Mouse (Mus musculus) erythroblast, adult 5-6 weeks (primary cell): Measurements from ENCODE around the gene Clec16a. TPM values are rescaled to one million over a fixed set of nuclear protein-coding genes. Genes with fewer than 3 reads are reported as not detected.

ENCODE experiments used
- ATAC-seq: replicated peaks from 2 replicates; pipeline ENCODE4 v1.8.0; 2016; ENCODE audit warnings: moderate number of reproducible peaks, mild to moderate bottlenecking, moderate TSS enrichment, inconsistent platforms; ENCODE audit not compliant: poor library complexity, low FRiP score, severe bottlenecking
- total RNA-seq, 2 experiments: library from RNA; stranded (forward) in 1 of 2; stranded (reverse) in 1 of 2; fragments of 150-400 nt in 1 of 2; fragments of 200-764, 138-1000 nt in 1 of 2; gene quantifications; 2 replicates each; pipeline versions ENCODE4 v1.2.3 to v1.2.4; 2015 to 2017; ENCODE audit warnings: low replicate concordance in 2 of 2

Clec16a gene
- total RNA-seq, 2 experiments from 2014 or later: 4.0 to 5.4 TPM

- no peak for ATAC-seq
Observed at GRCm38 (mm10) chr16:10575915-10576314, 30.8 kb downstream of the Clec16a start.

- no peak for ATAC-seq
Observed at GRCm38 (mm10) chr16:10577548-10577947, 32.4 kb downstream of the Clec16a start.

GRCm38 (mm10) chr16:10578376-10578775, 33.2 kb downstream of the Clec16a start:
- no peak for ATAC-seq

GRCm38 (mm10) chr16:10581234-10581898, 36.2 kb downstream of the Clec16a start:
- no peak for ATAC-seq

GRCm38 (mm10) chr16:10585165-10585564, 40.0 kb downstream of the Clec16a start:
- ATAC-seq: no peak

- no peak for ATAC-seq
Observed at GRCm38 (mm10) chr16:10586546-10586945, 41.4 kb downstream of the Clec16a start.

- ATAC-seq: no peak
Observed at GRCm38 (mm10) chr16:10599888-10600740, 55.0 kb downstream of the Clec16a start.

- no peak for ATAC-seq
Observed at GRCm38 (mm10) chr16:10607802-10608201, 62.7 kb downstream of the Clec16a start.

GRCm38 (mm10) chr16:10609921-10610320, 64.8 kb downstream of the Clec16a start:
- no peak for ATAC-seq

GRCm38 (mm10) chr16:10610801-10611200, 65.7 kb downstream of the Clec16a start:
- ATAC-seq: no peak

- no peak for ATAC-seq
Observed at GRCm38 (mm10) chr16:10611306-10611705, 66.2 kb downstream of the Clec16a start.

GRCm38 (mm10) chr16:10613996-10614395, 68.9 kb downstream of the Clec16a start:
- no peak for ATAC-seq

- no peak for ATAC-seq
Observed at GRCm38 (mm10) chr16:10620961-10621614, 75.9 kb downstream of the Clec16a start.

- no peak for ATAC-seq
Observed at GRCm38 (mm10) chr16:10621710-10622109, 76.6 kb downstream of the Clec16a start.

GRCm38 (mm10) chr16:10626116-10626515, 81.0 kb downstream of the Clec16a start:
- ATAC-seq: no peak

- no peak for ATAC-seq
Observed at GRCm38 (mm10) chr16:10627136-10627668, 82.1 kb downstream of the Clec16a start.

GRCm38 (mm10) chr16:10628030-10628555, 83.0 kb downstream of the Clec16a start:
- no peak for ATAC-seq

- no peak for ATAC-seq
Observed at GRCm38 (mm10) chr16:10628960-10629359, 83.8 kb downstream of the Clec16a start.

- no peak for ATAC-seq
Observed at GRCm38 (mm10) chr16:10629361-10629760, 84.2 kb downstream of the Clec16a start.

- ATAC-seq: no peak
Observed at GRCm38 (mm10) chr16:10634940-10635339, 89.8 kb downstream of the Clec16a start.
